Mouse (Mus musculus): ENCODE measurements around the gene Zfp654. TPM values are rescaled to one million over a fixed set of nuclear protein-coding genes. Genes with fewer than 3 reads are reported as not detected.
"Not testable (repeated sequence)": the region's sequence is repeated elsewhere in the genome, so short reads cannot be mapped to it uniquely, and the experiment has no call there.

Gene Zfp654
- polyA plus RNA-seq, 1 experiment from 2014 or later, result 10.8 TPM

- no peaks in the 10 kb centered on the region for H3K9me3 ChIP-seq (ENCODE audit: control insufficient read depth, low read length)
- H3K4me2 ChIP-seq (ENCODE audit: low read length), result no peak overlapping the region
- no peaks in the 10 kb centered on the region for H3K36me3 ChIP-seq (ENCODE audit: control insufficient read depth, insufficient read depth, low read length)
- ATAC-seq (ENCODE audit: low FRiP score, low TSS enrichment) (no peak), DNase-seq (peak; percentile 20)
- no peak overlapping the region for H3K27ac ChIP-seq (replicated peaks; ENCODE audit: low read depth, low read length)
- 29% methylated on average over 3 of the region's 3 CpGs for WGBS
- H3K4me3 ChIP-seq (replicated peaks; ENCODE audit: low read depth, low read length), result no peak overlapping the region
- H3K27me3 ChIP-seq (ENCODE audit: control insufficient read depth, insufficient read depth, low read length), result no peaks in the 10 kb centered on the region
- H3K9ac ChIP-seq (replicated peaks; ENCODE audit: low read length), result no peak overlapping the region
- no peaks in the 10 kb centered on the region for H3K4me1 ChIP-seq (ENCODE audit: control insufficient read depth, insufficient read depth, low read length)
Observed at GRCm38 (mm10) chr16:64872296-64872695, 20.8 kb upstream of the Zfp654 start.

DNA sequence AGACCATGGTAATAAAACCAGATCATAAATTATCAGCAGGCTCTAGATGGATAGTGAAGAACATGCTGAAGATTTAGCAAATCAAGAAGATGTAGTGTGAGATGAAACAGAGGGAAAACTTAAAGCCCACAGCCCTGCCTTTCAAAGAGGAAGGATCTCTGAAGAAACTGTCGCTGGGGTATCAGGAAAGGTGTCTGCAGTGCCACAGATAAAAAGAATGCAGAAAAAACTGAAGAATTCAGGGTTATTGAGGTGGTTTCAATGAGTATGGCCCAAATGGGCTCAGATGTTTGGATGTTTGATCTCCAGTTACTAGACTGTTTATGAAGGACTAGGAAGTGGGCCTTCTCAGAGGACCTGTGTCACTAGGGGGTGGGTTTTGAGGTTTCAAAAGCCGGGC lies 18.2 kb upstream of the Zfp654 start:
- H3K4me1 ChIP-seq (ENCODE audit: control insufficient read depth, insufficient read depth, low read length), result no peaks in the 10 kb centered on the region
- H3K9ac ChIP-seq (replicated peaks; ENCODE audit: low read length), result no peak overlapping the region
- H3K9me3 ChIP-seq (ENCODE audit: control insufficient read depth, low read length), result no peaks in the 10 kb centered on the region
- no peaks in the 10 kb centered on the region for H3K27me3 ChIP-seq (ENCODE audit: control insufficient read depth, insufficient read depth, low read length)
- no peak for DNase-seq
- 83% methylated on average over 2 of the region's 2 CpGs for WGBS
- no peak overlapping the region for H3K4me3 ChIP-seq (replicated peaks; ENCODE audit: low read depth, low read length)
- H3K4me2 ChIP-seq (ENCODE audit: low read length), result no peak overlapping the region
- no peak overlapping the region for H3K27ac ChIP-seq (replicated peaks; ENCODE audit: low read depth, low read length)
- ATAC-seq (ENCODE audit: low FRiP score, low TSS enrichment), result no peak
- no peaks in the 10 kb centered on the region for H3K36me3 ChIP-seq (ENCODE audit: control insufficient read depth, insufficient read depth, low read length)

DNA sequence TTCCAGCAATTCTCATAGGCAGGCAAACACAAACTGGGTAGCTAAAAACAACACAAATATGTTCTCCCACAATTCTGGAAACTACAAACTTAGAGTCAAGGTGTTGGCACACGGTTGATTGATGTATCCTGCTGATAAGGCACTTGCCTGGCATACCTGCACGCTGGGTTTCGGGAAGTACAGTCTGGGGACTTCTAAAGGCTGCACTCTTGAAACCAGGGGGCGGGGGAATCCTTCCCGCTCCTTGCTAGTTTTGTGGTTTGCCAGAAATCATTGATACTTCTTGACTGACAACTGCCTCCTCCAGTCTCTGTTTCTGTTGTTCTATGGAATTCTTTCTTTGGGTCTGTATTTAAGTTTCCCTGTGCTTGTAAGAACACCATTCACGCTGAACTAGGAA lies 17.2 kb upstream of the Zfp654 start:
- Histone ChIP-seq H3K27me3 (ENCODE audit: control insufficient read depth, insufficient read depth, low read length) (no peaks in the 10 kb centered on the region), H3K27ac (replicated peaks; ENCODE audit: low read depth, low read length) (no peak overlapping the region), H3K9ac (replicated peaks; ENCODE audit: low read length) (no peak overlapping the region), H3K36me3 (ENCODE audit: control insufficient read depth, insufficient read depth, low read length) (no peaks in the 10 kb centered on the region), H3K4me3 (replicated peaks; ENCODE audit: low read depth, low read length) (no peak overlapping the region), H3K9me3 (ENCODE audit: control insufficient read depth, low read length) (no peaks in the 10 kb centered on the region), H3K4me2 (ENCODE audit: low read length) (no peak overlapping the region), H3K4me1 (ENCODE audit: control insufficient read depth, insufficient read depth, low read length) (no peaks in the 10 kb centered on the region)
- 70% methylated on average over 6 of the region's 6 CpGs for WGBS
- no peak for ATAC-seq (ENCODE audit: low FRiP score, low TSS enrichment)
- no peak for DNase-seq

DNA sequence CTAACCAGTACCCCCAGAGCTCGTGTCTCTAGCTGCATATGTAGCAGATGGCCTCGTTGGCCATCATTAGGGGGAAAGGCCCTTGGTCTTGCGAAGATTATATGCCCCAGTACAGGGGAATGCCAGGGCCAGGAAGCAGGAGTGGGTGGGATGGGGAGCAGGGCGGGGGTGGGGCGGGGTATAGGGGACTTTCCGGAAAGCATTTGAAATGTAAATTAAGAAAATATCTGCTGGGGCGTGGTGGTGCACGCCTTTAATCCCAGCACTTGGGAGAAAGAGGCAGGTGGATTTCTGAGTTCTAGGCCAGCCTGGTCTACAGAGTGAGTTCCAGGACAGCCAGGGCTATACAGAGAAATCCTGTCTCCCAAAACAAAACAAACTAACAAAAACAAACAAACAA lies 14.4 kb upstream of the Zfp654 start:
- H3K4me1 ChIP-seq (ENCODE audit: control insufficient read depth, insufficient read depth, low read length); DNase-seq; H3K27ac ChIP-seq (replicated peaks; ENCODE audit: low read depth, low read length); H3K4me3 ChIP-seq (replicated peaks; ENCODE audit: low read depth, low read length); H3K4me2 ChIP-seq (ENCODE audit: low read length); H3K27me3 ChIP-seq (ENCODE audit: control insufficient read depth, insufficient read depth, low read length); H3K9ac ChIP-seq (replicated peaks; ENCODE audit: low read length); H3K9me3 ChIP-seq (ENCODE audit: control insufficient read depth, low read length); H3K36me3 ChIP-seq (ENCODE audit: control insufficient read depth, insufficient read depth, low read length); ATAC-seq (ENCODE audit: low FRiP score, low TSS enrichment): not testable (repeated sequence)
- WGBS, result 85% methylated on average over 8 of the region's 8 CpGs

- H3K36me3 ChIP-seq (ENCODE audit: control insufficient read depth, insufficient read depth, low read length), result peaks cover 25% of the 10 kb centered on the region
- no peak overlapping the region for H3K9ac ChIP-seq (replicated peaks; ENCODE audit: low read length)
- 88% methylated on average over 3 of the region's 3 CpGs for WGBS
- ATAC-seq (ENCODE audit: low FRiP score, low TSS enrichment) (no peak), DNase-seq (no peak)
- no peaks in the 10 kb centered on the region for H3K27me3 ChIP-seq (ENCODE audit: control insufficient read depth, insufficient read depth, low read length)
- H3K4me3 ChIP-seq (replicated peaks; ENCODE audit: low read depth, low read length), result no peak overlapping the region
- H3K4me1 ChIP-seq (ENCODE audit: control insufficient read depth, insufficient read depth, low read length), result peaks cover 11% of the 10 kb centered on the region
- H3K27ac ChIP-seq (replicated peaks; ENCODE audit: low read depth, low read length), result no peak overlapping the region
- H3K9me3 ChIP-seq (ENCODE audit: control insufficient read depth, low read length), result no peaks in the 10 kb centered on the region
- no peak overlapping the region for H3K4me2 ChIP-seq (ENCODE audit: low read length)
Observed at GRCm38 (mm10) chr16:64856946-64857345, 5.5 kb upstream of the Zfp654 start.

DNA sequence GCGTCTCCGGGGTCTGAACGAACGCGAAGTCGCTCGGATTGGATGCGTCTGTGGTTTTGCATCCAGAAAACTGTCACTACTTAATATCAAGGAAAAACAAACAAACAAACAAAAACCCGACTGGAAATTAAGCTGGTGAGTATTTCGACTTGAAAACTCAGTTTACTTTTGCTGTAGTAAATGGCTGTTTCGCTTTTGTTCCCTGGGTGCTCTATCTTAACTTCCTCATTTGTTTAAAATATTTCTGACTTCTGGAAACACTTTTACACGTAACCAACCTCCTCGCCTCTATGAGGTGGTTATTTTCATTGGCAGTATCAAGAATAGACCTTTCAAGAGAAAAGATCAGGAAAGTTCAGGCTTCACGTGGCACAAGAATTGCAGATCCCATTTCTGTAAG lies 1.4 kb upstream of the Zfp654 start:
- ATAC-seq (ENCODE audit: low FRiP score, low TSS enrichment) (no peak), DNase-seq (no peak)
- 8% methylated on average over 14 of the region's 14 CpGs for WGBS
- Histone ChIP-seq H3K4me1 (ENCODE audit: control insufficient read depth, insufficient read depth, low read length) (peaks cover 17% of the 10 kb centered on the region), H3K27me3 (ENCODE audit: control insufficient read depth, insufficient read depth, low read length) (no peaks in the 10 kb centered on the region), H3K4me2 (ENCODE audit: low read length) (peak overlapping the region; percentile 71), H3K4me3 (replicated peaks; ENCODE audit: low read depth, low read length) (peak overlapping the region; percentile 95), H3K9ac (replicated peaks; ENCODE audit: low read length) (peak overlapping the region; percentile 77), H3K27ac (replicated peaks; ENCODE audit: low read depth, low read length) (no peak overlapping the region), H3K9me3 (ENCODE audit: control insufficient read depth, low read length) (no peaks in the 10 kb centered on the region), H3K36me3 (ENCODE audit: control insufficient read depth, insufficient read depth, low read length) (peaks cover 24% of the 10 kb centered on the region)

DNA sequence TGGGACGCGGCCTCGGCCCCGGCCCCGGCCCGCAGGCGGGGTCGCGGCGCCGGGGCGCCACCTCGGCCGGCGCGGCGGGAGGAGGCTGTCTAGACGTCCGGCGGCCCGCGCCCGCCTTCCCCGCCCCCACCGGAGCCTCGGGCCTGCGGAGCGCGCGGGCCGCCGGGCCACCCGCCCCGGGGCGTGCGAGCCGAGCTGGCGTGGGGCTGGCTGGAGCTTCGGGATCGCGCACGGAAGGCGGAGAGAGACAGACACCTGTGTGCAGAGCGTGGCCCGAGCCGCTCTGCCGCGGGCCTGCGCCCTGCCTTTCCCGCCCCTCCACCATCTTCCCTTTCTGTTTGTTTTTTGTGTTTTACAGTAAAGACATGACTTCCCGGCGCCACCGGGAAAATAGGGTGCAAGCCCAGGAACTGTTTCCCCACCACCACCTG lies 1.0 kb upstream of the Zfp654 start:
- H3K9ac ChIP-seq (replicated peaks; ENCODE audit: low read length), result peak overlapping the region; percentile 77
- H3K27ac ChIP-seq (replicated peaks; ENCODE audit: low read depth, low read length), result peak overlapping the region; percentile 97
- DNase-seq (peak; percentile 64), ATAC-seq (ENCODE audit: low FRiP score, low TSS enrichment) (peak; percentile 9)
- H3K36me3 ChIP-seq (ENCODE audit: control insufficient read depth, insufficient read depth, low read length), result peaks cover 20% of the 10 kb centered on the region
- WGBS, result 0% methylated on average over 48 of the region's 53 CpGs
- no peaks in the 10 kb centered on the region for H3K9me3 ChIP-seq (ENCODE audit: control insufficient read depth, low read length)
- peak overlapping the region; percentile 71 for H3K4me2 ChIP-seq (ENCODE audit: low read length)
- peaks cover 17% of the 10 kb centered on the region for H3K4me1 ChIP-seq (ENCODE audit: control insufficient read depth, insufficient read depth, low read length)
- H3K27me3 ChIP-seq (ENCODE audit: control insufficient read depth, insufficient read depth, low read length), result no peaks in the 10 kb centered on the region
- peak overlapping the region; percentile 95 for H3K4me3 ChIP-seq (replicated peaks; ENCODE audit: low read depth, low read length)

DNA sequence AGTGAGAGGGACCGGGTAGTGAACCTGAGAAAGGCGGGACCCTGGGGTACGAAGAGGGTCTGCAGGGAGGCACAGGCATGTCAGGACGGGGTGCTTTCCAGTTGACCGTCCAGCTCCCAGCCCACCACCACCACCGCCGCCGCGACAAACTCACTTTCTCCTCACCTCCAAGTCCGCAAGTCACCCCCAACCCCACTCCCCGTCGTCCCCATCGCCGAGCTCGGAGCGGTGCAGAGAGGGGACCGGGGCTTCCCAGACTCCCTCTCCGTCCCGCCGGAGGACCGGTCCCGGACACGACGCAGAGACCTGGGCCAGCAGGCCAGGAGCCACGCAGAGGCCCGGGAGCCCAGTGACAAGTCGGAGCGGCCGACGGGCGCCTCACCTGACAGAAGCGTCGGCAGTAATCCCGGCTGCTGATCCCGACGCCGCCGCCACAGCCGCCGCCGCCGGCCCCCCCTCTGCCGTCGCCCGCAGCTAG lies 328 bp downstream of the Zfp654 start:
- peak overlapping the region; percentile 97 for H3K27ac ChIP-seq (replicated peaks; ENCODE audit: low read depth, low read length)
- no peaks in the 10 kb centered on the region for H3K9me3 ChIP-seq (ENCODE audit: control insufficient read depth, low read length)
- under 1% methylated on average over 44 of the region's 45 CpGs for WGBS
- H3K9ac ChIP-seq (replicated peaks; ENCODE audit: low read length), result peak overlapping the region; percentile 91
- H3K4me1 ChIP-seq (ENCODE audit: control insufficient read depth, insufficient read depth, low read length), result peaks cover 17% of the 10 kb centered on the region
- peaks cover 13% of the 10 kb centered on the region for H3K36me3 ChIP-seq (ENCODE audit: control insufficient read depth, insufficient read depth, low read length)
- peak overlapping the region; percentile 95 for H3K4me3 ChIP-seq (replicated peaks; ENCODE audit: low read depth, low read length)
- H3K4me2 ChIP-seq (ENCODE audit: low read length), result peak overlapping the region; percentile 69
- DNase-seq, result no peak
- H3K27me3 ChIP-seq (ENCODE audit: control insufficient read depth, insufficient read depth, low read length), result no peaks in the 10 kb centered on the region
- peak; percentile 0; the same call in 1 of the 2 replicates for ATAC-seq (ENCODE audit: low FRiP score, low TSS enrichment)

DNA sequence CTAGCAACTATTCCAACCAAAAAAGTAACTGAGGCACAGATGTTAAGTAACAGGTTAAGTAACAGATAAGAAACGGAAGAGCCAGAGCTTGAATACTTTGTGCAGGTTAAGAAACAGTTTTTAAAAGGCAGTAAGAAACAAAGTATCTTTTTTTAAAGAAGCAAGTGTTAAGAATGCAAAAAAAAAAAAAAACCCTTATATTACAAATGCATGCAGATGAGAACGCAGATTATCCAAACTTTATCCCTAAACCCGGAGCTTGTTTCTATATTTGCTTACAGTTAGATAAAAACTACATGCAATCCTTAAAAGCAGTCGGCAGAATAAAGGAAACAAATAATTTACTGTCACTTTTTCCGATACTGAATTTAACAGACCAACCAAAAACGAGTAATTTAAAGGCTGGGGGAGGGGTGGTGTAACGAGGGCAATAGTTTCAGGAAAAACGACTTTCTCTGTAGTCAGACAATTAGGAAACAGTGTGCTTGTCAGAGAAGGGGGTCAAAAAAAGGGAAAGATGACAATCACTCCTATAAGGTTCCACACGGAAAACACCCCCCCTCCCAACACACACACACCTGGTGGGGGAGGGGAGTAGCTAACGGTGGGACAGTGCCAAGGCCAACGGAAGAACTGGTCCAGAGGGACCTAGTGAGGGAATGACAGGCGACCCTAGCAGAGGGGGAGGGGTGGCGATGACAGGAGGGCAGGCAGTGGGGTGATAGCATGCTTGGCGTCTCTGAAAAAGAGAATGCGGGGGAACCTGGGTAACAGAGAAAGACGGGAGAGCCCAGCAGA lies 966 bp downstream of the Zfp654 start:
- H3K9me3 ChIP-seq (ENCODE audit: control insufficient read depth, low read length), result no peaks in the 10 kb centered on the region
- peak overlapping the region; percentile 97 for H3K27ac ChIP-seq (replicated peaks; ENCODE audit: low read depth, low read length)
- ATAC-seq (ENCODE audit: low FRiP score, low TSS enrichment), result 0 out of 2 replicates have a peak, but pooled peaks have one; percentile 0
- WGBS, result 6% methylated on average over 16 of the region's 16 CpGs
- H3K36me3 ChIP-seq (ENCODE audit: control insufficient read depth, insufficient read depth, low read length), result peaks cover 7% of the 10 kb centered on the region
- peak overlapping the region; percentile 95 for H3K4me3 ChIP-seq (replicated peaks; ENCODE audit: low read depth, low read length)
- H3K4me1 ChIP-seq (ENCODE audit: control insufficient read depth, insufficient read depth, low read length), result peaks cover 17% of the 10 kb centered on the region
- DNase-seq, result peak; percentile 65
- H3K9ac ChIP-seq (replicated peaks; ENCODE audit: low read length), result peak overlapping the region; percentile 91
- peak overlapping the region; percentile 69 for H3K4me2 ChIP-seq (ENCODE audit: low read length)
- H3K27me3 ChIP-seq (ENCODE audit: control insufficient read depth, insufficient read depth, low read length), result no peaks in the 10 kb centered on the region

All from midbrain, embryonic 14.5 days (tissue).